Mouse (Mus musculus): ENCODE results near the gene Fras1. TPM values are rescaled to one million over a fixed set of nuclear protein-coding genes. Genes with fewer than 3 reads are reported as not detected.

The Fras1 gene
- polyA plus RNA-seq, 1 experiment from 2014 or later: 71.3 TPM

- Histone ChIP-seq H3K4me3 (ENCODE audit: low read length) (no peak overlapping the region), H3K27me3 (ENCODE audit: control insufficient read depth, insufficient read depth, low read length) (no peaks in the 10 kb centered on the region), H3K9me3 (ENCODE audit: control insufficient read depth, low read length) (no peaks in the 10 kb centered on the region), H3K27ac (ENCODE audit: low read depth, low read length) (no peak overlapping the region), H3K4me2 (replicated peaks; ENCODE audit: low read depth, low read length) (no peak overlapping the region), H3K9ac (ENCODE audit: low read depth, low read length) (no peak overlapping the region), H3K36me3 (ENCODE audit: control insufficient read depth, insufficient read depth, low read length) (no peaks in the 10 kb centered on the region), H3K4me1 (ENCODE audit: control insufficient read depth, insufficient read depth, low read length) (no peaks in the 10 kb centered on the region)
- ATAC-seq (ENCODE audit: low FRiP score, low TSS enrichment): no peak
- WGBS: 97% methylated on average over 2 of the region's 2 CpGs
Measured at GRCm38 (mm10) chr5:96481159-96481558, 107.4 kb downstream of the Fras1 start.

- no peak overlapping the region for H3K4me2 ChIP-seq (replicated peaks; ENCODE audit: low read depth, low read length)
- no peaks in the 10 kb centered on the region for H3K36me3 ChIP-seq (ENCODE audit: control insufficient read depth, insufficient read depth, low read length)
- H3K4me3 ChIP-seq (ENCODE audit: low read length): no peak overlapping the region
- no peak overlapping the region for H3K27ac ChIP-seq (ENCODE audit: low read depth, low read length)
- no peaks in the 10 kb centered on the region for H3K4me1 ChIP-seq (ENCODE audit: control insufficient read depth, insufficient read depth, low read length)
- 81% methylated on average over 4 of the region's 4 CpGs for WGBS
- ATAC-seq (ENCODE audit: low FRiP score, low TSS enrichment): no peak
- H3K9me3 ChIP-seq (ENCODE audit: control insufficient read depth, low read length): no peaks in the 10 kb centered on the region
- no peaks in the 10 kb centered on the region for H3K27me3 ChIP-seq (ENCODE audit: control insufficient read depth, insufficient read depth, low read length)
- H3K9ac ChIP-seq (ENCODE audit: low read depth, low read length): no peak overlapping the region
Measured at GRCm38 (mm10) chr5:96482054-96482453, 108.3 kb downstream of the Fras1 start.

GRCm38 (mm10) chr5:96492497-96492896, 118.7 kb downstream of the Fras1 start:
- WGBS: 74% methylated on average over 1 of the region's 1 CpGs
- Histone ChIP-seq H3K4me2 (replicated peaks; ENCODE audit: low read depth, low read length) (no peak overlapping the region), H3K27me3 (ENCODE audit: control insufficient read depth, insufficient read depth, low read length) (no peaks in the 10 kb centered on the region), H3K4me1 (ENCODE audit: control insufficient read depth, insufficient read depth, low read length) (no peaks in the 10 kb centered on the region), H3K4me3 (ENCODE audit: low read length) (no peak overlapping the region), H3K27ac (ENCODE audit: low read depth, low read length) (no peak overlapping the region), H3K36me3 (ENCODE audit: control insufficient read depth, insufficient read depth, low read length) (no peaks in the 10 kb centered on the region), H3K9ac (ENCODE audit: low read depth, low read length) (no peak overlapping the region), H3K9me3 (ENCODE audit: control insufficient read depth, low read length) (no peaks in the 10 kb centered on the region)
- no peak for ATAC-seq (ENCODE audit: low FRiP score, low TSS enrichment)

GRCm38 (mm10) chr5:96494502-96495292, 120.9 kb downstream of the Fras1 start:
- no peaks in the 10 kb centered on the region for H3K36me3 ChIP-seq (ENCODE audit: control insufficient read depth, insufficient read depth, low read length)
- no peak overlapping the region for H3K27ac ChIP-seq (ENCODE audit: low read depth, low read length)
- no peak overlapping the region for H3K4me3 ChIP-seq (ENCODE audit: low read length)
- no peak for ATAC-seq (ENCODE audit: low FRiP score, low TSS enrichment)
- H3K9me3 ChIP-seq (ENCODE audit: control insufficient read depth, low read length): no peaks in the 10 kb centered on the region
- no peak overlapping the region for H3K9ac ChIP-seq (ENCODE audit: low read depth, low read length)
- 90% methylated on average over 7 of the region's 7 CpGs for WGBS
- no peak overlapping the region for H3K4me2 ChIP-seq (replicated peaks; ENCODE audit: low read depth, low read length)
- no peaks in the 10 kb centered on the region for H3K27me3 ChIP-seq (ENCODE audit: control insufficient read depth, insufficient read depth, low read length)
- H3K4me1 ChIP-seq (ENCODE audit: control insufficient read depth, insufficient read depth, low read length): no peaks in the 10 kb centered on the region

GRCm38 (mm10) chr5:96498083-96498482, 124.3 kb downstream of the Fras1 start:
- H3K27me3 ChIP-seq (ENCODE audit: control insufficient read depth, insufficient read depth, low read length): no peaks in the 10 kb centered on the region
- no peaks in the 10 kb centered on the region for H3K4me1 ChIP-seq (ENCODE audit: control insufficient read depth, insufficient read depth, low read length)
- H3K36me3 ChIP-seq (ENCODE audit: control insufficient read depth, insufficient read depth, low read length): no peaks in the 10 kb centered on the region
- no peaks in the 10 kb centered on the region for H3K9me3 ChIP-seq (ENCODE audit: control insufficient read depth, low read length)
- H3K4me3 ChIP-seq (ENCODE audit: low read length): no peak overlapping the region
- 82% methylated on average over 2 of the region's 2 CpGs for WGBS
- ATAC-seq (ENCODE audit: low FRiP score, low TSS enrichment): no peak
- no peak overlapping the region for H3K4me2 ChIP-seq (replicated peaks; ENCODE audit: low read depth, low read length)
- H3K27ac ChIP-seq (ENCODE audit: low read depth, low read length): no peak overlapping the region
- H3K9ac ChIP-seq (ENCODE audit: low read depth, low read length): no peak overlapping the region

- 80% methylated on average over 4 of the region's 4 CpGs for WGBS
- H3K9ac ChIP-seq (ENCODE audit: low read depth, low read length): no peak overlapping the region
- H3K4me1 ChIP-seq (ENCODE audit: control insufficient read depth, insufficient read depth, low read length): peaks cover 4% of the 10 kb centered on the region; the same call in 1 of the 2 replicates
- no peak overlapping the region for H3K4me2 ChIP-seq (replicated peaks; ENCODE audit: low read depth, low read length)
- no peak for ATAC-seq (ENCODE audit: low FRiP score, low TSS enrichment)
- H3K4me3 ChIP-seq (ENCODE audit: low read length): no peak overlapping the region
- no peaks in the 10 kb centered on the region for H3K27me3 ChIP-seq (ENCODE audit: control insufficient read depth, insufficient read depth, low read length)
- no peak overlapping the region for H3K27ac ChIP-seq (ENCODE audit: low read depth, low read length)
- H3K36me3 ChIP-seq (ENCODE audit: control insufficient read depth, insufficient read depth, low read length): no peaks in the 10 kb centered on the region
- H3K9me3 ChIP-seq (ENCODE audit: control insufficient read depth, low read length): no peaks in the 10 kb centered on the region
Measured at GRCm38 (mm10) chr5:96501783-96502182, 128.0 kb downstream of the Fras1 start.

GRCm38 (mm10) chr5:96502400-96502799, 128.6 kb downstream of the Fras1 start:
- ATAC-seq (ENCODE audit: low FRiP score, low TSS enrichment): peak; percentile 49; the same call in 1 of the 2 replicates
- Histone ChIP-seq H3K27me3 (ENCODE audit: control insufficient read depth, insufficient read depth, low read length) (no peaks in the 10 kb centered on the region), H3K9me3 (ENCODE audit: control insufficient read depth, low read length) (no peaks in the 10 kb centered on the region), H3K36me3 (ENCODE audit: control insufficient read depth, insufficient read depth, low read length) (no peaks in the 10 kb centered on the region), H3K4me3 (ENCODE audit: low read length) (no peak overlapping the region), H3K4me1 (ENCODE audit: control insufficient read depth, insufficient read depth, low read length) (peaks cover 4% of the 10 kb centered on the region; the same call in 1 of the 2 replicates), H3K9ac (ENCODE audit: low read depth, low read length) (no peak overlapping the region), H3K27ac (ENCODE audit: low read depth, low read length) (no peak overlapping the region), H3K4me2 (replicated peaks; ENCODE audit: low read depth, low read length) (no peak overlapping the region)
- WGBS: 80% methylated on average over 1 of the region's 1 CpGs

- WGBS: 78% methylated on average over 5 of the region's 5 CpGs
- no peak overlapping the region for H3K4me2 ChIP-seq (replicated peaks; ENCODE audit: low read depth, low read length)
- H3K4me3 ChIP-seq (ENCODE audit: low read length): no peak overlapping the region
- ATAC-seq (ENCODE audit: low FRiP score, low TSS enrichment): no peak
- H3K4me1 ChIP-seq (ENCODE audit: control insufficient read depth, insufficient read depth, low read length): peaks cover 16% of the 10 kb centered on the region
- H3K36me3 ChIP-seq (ENCODE audit: control insufficient read depth, insufficient read depth, low read length): no peaks in the 10 kb centered on the region
- no peak overlapping the region for H3K27ac ChIP-seq (ENCODE audit: low read depth, low read length)
- no peaks in the 10 kb centered on the region for H3K27me3 ChIP-seq (ENCODE audit: control insufficient read depth, insufficient read depth, low read length)
- H3K9ac ChIP-seq (ENCODE audit: low read depth, low read length): no peak overlapping the region
- H3K9me3 ChIP-seq (ENCODE audit: control insufficient read depth, low read length): no peaks in the 10 kb centered on the region
Measured at GRCm38 (mm10) chr5:96511005-96511404, 137.2 kb downstream of the Fras1 start.

- Histone ChIP-seq H3K27ac (ENCODE audit: low read depth, low read length) (no peak overlapping the region), H3K4me1 (ENCODE audit: control insufficient read depth, insufficient read depth, low read length) (peaks cover 12% of the 10 kb centered on the region), H3K9me3 (ENCODE audit: control insufficient read depth, low read length) (0 out of 2 replicates have a peak, but pooled peaks cover 3% of the 10 kb centered on the region), H3K36me3 (ENCODE audit: control insufficient read depth, insufficient read depth, low read length) (no peaks in the 10 kb centered on the region), H3K27me3 (ENCODE audit: control insufficient read depth, insufficient read depth, low read length) (no peaks in the 10 kb centered on the region), H3K9ac (ENCODE audit: low read depth, low read length) (no peak overlapping the region), H3K4me2 (replicated peaks; ENCODE audit: low read depth, low read length) (no peak overlapping the region), H3K4me3 (ENCODE audit: low read length) (no peak overlapping the region)
- ATAC-seq (ENCODE audit: low FRiP score, low TSS enrichment): no peak
- WGBS: 92% methylated on average over 4 of the region's 4 CpGs
Measured at GRCm38 (mm10) chr5:96513327-96513726, 139.6 kb downstream of the Fras1 start.
